Mouse (Mus musculus) kidney, embryonic 14.5 days (tissue): Measurements from ENCODE around the gene Tspan17. TPM values are rescaled to one million over a fixed set of nuclear protein-coding genes. Genes with fewer than 3 reads are reported as not detected.

Experiments
- ATAC-seq: fragments of 200-750 bp; cut with Nextera tagmentation; 2 replicates; pipeline ENCODE4 v1.8.0; 2017; ENCODE audit warnings: moderate number of reproducible peaks, mild to moderate bottlenecking, moderate TSS enrichment, moderate library complexity; ENCODE audit not compliant: low FRiP score, low TSS enrichment
- H3K27ac ChIP-seq: fragments of 300-500 bp; sonication (generic); 2 replicates; pipeline ENCODE4 v1.5.1; 2014; ENCODE audit warnings: low read depth, mild to moderate bottlenecking, low read length, moderate library complexity, mixed read lengths
- H3K27me3 ChIP-seq: fragments of 300-500 bp; sonication (generic); 2 replicates; pipeline ENCODE4 v1.6.1; 2014; ENCODE audit warnings: mild to moderate bottlenecking, low read length; ENCODE audit not compliant: control insufficient read depth, insufficient read depth
- H3K36me3 ChIP-seq: fragments of 300-500 bp; sonication (generic); 2 replicates; pipeline ENCODE4 v1.6.1; 2014; ENCODE audit warnings: low read length, mixed read lengths; ENCODE audit not compliant: control insufficient read depth, insufficient read depth
- H3K4me1 ChIP-seq: fragments of 300-500 bp; sonication (generic); 2 replicates; pipeline ENCODE4 v1.6.1; 2014; ENCODE audit warnings: low read length, mixed read lengths; ENCODE audit not compliant: control insufficient read depth, insufficient read depth
- H3K4me2 ChIP-seq: fragments of 300-500 bp; sonication (generic); replicated peaks from 2 replicates; pipeline ENCODE4 v1.6.1; 2014; ENCODE audit warnings: low read depth, mild to moderate bottlenecking, low read length
- H3K4me3 ChIP-seq: fragments of 300-500 bp; sonication (generic); 2 replicates; pipeline ENCODE4 v1.5.1; 2014; ENCODE audit warnings: mild to moderate bottlenecking, low read length
- H3K9ac ChIP-seq: fragments of 300-500 bp; sonication (generic); 2 replicates; pipeline ENCODE4 v1.6.1; 2014; ENCODE audit warnings: low read depth, mild to moderate bottlenecking, low read length, moderate library complexity
- H3K9me3 ChIP-seq: fragments of 300-500 bp; sonication (generic); 2 replicates; pipeline ENCODE4 v1.6.1; 2016; ENCODE audit warnings: low read length; ENCODE audit not compliant: control insufficient read depth
- WGBS: fragments of 180-500 bp; shearing (Covaris S2); extraction: QIAGEN DNeasy Blood & Tissue Kit; methylation state at CpG from one replicate; pipeline ENCODE4 v1.1.7; 2014; 5-methylcytosine and 5-hydroxymethylcytosine counted together
- polyA plus RNA-seq: library from polyadenylated mRNA; unstranded; fragments of >200 nt; fragmentation: Nextera tagmentation; extraction: Ambion mirVana; gene quantifications from 2 replicates; pipeline ENCODE4 v1.2.1, GENCODE M21; 2014

Gene Tspan17
- polyA plus RNA-seq, 1 experiment from 2014 or later: 5.2 TPM

DNA sequence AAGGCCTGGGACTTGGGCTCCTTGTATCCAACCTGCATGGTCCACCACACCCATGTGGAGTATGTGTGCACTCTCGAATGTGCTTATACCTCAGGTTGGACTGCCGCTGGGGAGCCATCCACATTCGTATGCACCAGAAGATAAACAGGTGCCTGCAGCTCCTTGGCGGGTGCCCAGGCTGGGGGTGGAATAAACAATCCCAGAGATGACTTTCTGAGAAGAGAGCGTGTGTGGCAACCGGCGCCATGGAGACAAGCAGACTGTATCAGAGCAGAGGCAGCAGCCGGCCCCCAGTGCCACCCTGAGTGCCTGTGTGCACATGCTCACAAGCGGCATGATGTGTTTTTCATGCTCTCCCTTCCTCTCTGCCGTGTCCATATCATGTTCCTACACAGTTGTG lies 36.5 kb upstream of the Tspan17 start:
- H3K9me3 ChIP-seq: no peaks in the 10 kb centered on the region
- peaks cover 39% of the 10 kb centered on the region for H3K27me3 ChIP-seq
- H3K9ac ChIP-seq: no peak overlapping the region
- no peak overlapping the region for H3K27ac ChIP-seq
- peaks cover 5% of the 10 kb centered on the region; the same call in 1 of the 2 replicates for H3K4me1 ChIP-seq
- H3K36me3 ChIP-seq: no peaks in the 10 kb centered on the region
- no peak overlapping the region for H3K4me2 ChIP-seq
- no peak for ATAC-seq
- WGBS: 77% methylated on average over 9 of the region's 10 CpGs
- no peak overlapping the region for H3K4me3 ChIP-seq

GRCm38 (mm10) chr13:54753733-54754132 lies 35.4 kb upstream of the Tspan17 start:
- 63% methylated on average over 6 of the region's 6 CpGs for whole genome bisulfite sequencing
- Histone ChIP-seq H3K9ac (no peak overlapping the region), H3K4me2 (no peak overlapping the region), H3K4me3 (no peak overlapping the region), H3K4me1 (peaks cover 7% of the 10 kb centered on the region; the same call in 1 of the 2 replicates), H3K36me3 (no peaks in the 10 kb centered on the region), H3K9me3 (no peaks in the 10 kb centered on the region), H3K27ac (no peak overlapping the region), H3K27me3 (peaks cover 28% of the 10 kb centered on the region)
- no peak for ATAC-seq

DNA sequence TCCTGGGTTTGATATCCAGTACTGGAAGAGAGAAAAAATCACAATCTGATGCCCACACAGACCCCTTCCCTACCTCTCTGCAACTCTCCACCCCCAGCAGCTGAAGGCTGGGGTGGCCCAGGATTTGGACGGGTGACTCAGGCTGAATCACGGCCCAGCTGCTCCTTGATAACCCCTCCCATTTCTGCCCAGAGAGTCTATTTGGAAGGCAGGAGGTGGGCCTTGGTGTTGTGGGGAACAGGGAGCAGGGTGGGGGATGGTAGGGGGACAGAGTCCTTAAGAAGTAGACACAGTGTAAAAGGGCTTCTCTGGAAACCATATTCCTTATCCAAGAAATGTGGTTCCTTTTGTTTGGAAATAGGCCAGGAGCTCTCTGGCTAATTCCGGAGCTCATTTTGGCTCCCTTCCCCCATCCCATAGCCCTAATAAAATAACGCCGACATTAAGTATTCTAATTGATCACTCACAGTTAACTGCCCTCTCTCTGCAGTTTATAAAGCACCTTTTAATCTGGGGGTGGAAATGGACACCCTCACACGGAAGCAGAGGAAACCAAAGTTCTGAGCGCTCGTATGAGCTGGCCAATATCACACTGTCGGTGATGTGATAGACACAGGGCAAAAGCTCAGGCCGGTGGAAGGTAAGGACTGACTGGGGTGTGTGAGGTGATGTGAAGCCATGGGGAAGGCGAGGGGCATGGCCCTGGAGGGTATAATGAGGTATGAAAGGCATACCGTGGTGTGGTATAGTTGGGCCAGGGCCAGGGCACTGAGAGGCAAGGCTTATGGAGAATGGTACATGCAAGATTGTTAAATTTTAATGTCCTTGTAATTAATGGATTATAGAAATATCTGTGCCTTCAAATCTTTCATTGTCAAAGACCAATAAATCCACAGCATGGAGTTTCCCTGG lies 34.8 kb upstream of the Tspan17 start:
- ATAC-seq: no peak
- Histone ChIP-seq H3K9ac (no peak overlapping the region), H3K27ac (no peak overlapping the region), H3K27me3 (peaks cover 27% of the 10 kb centered on the region), H3K4me1 (peaks cover 8% of the 10 kb centered on the region; the same call in 1 of the 2 replicates), H3K4me3 (no peak overlapping the region), H3K36me3 (no peaks in the 10 kb centered on the region), H3K9me3 (no peaks in the 10 kb centered on the region), H3K4me2 (no peak overlapping the region)
- 44% methylated on average over 12 of the region's 12 CpGs for WGBS

GRCm38 (mm10) chr13:54755201-54755830 lies 33.9 kb upstream of the Tspan17 start:
- no peak overlapping the region for H3K4me3 ChIP-seq
- H3K27ac ChIP-seq: no peak overlapping the region
- H3K9me3 ChIP-seq: no peaks in the 10 kb centered on the region
- no peaks in the 10 kb centered on the region for H3K36me3 ChIP-seq
- H3K4me1 ChIP-seq: peaks cover 7% of the 10 kb centered on the region; the same call in 1 of the 2 replicates
- WGBS: 32% methylated on average over 9 of the region's 9 CpGs
- H3K27me3 ChIP-seq: peaks cover 26% of the 10 kb centered on the region
- H3K9ac ChIP-seq: no peak overlapping the region
- no peak overlapping the region for H3K4me2 ChIP-seq
- no peak for ATAC-seq

DNA sequence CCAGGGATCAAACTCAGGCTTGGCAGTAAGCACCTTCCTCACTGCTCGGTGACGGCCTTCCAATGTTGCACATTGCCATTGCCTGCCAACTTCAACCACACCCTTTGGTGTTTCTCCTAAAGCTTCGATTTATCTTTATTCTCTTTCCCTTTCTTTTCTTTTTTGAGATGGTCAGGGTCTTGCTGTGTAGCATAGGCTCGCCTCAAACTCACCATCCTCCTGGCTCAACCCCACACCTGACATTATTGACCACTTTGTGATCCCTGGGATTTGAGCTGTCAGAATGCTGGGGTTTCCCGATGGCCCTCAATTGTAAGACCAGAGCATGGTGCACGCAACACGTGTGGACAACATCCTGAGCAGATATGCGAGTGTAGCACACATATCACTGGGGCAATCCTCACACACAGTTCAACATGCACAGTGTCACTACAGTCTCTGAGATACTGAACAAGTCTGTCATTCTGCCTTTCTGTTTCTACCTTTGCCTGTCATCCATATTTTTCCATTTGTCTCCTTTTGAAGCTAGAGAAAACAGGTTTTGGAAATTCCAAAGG lies 32.9 kb upstream of the Tspan17 start:
- Histone ChIP-seq H3K4me3 (no peak overlapping the region), H3K4me2 (no peak overlapping the region), H3K27me3 (peaks cover 24% of the 10 kb centered on the region), H3K9ac (no peak overlapping the region), H3K27ac (no peak overlapping the region), H3K36me3 (no peaks in the 10 kb centered on the region), H3K9me3 (no peaks in the 10 kb centered on the region), H3K4me1 (peaks cover 7% of the 10 kb centered on the region; the same call in 1 of the 2 replicates)
- 90% methylated on average over 8 of the region's 8 CpGs for WGBS
- ATAC-seq: no peak

DNA sequence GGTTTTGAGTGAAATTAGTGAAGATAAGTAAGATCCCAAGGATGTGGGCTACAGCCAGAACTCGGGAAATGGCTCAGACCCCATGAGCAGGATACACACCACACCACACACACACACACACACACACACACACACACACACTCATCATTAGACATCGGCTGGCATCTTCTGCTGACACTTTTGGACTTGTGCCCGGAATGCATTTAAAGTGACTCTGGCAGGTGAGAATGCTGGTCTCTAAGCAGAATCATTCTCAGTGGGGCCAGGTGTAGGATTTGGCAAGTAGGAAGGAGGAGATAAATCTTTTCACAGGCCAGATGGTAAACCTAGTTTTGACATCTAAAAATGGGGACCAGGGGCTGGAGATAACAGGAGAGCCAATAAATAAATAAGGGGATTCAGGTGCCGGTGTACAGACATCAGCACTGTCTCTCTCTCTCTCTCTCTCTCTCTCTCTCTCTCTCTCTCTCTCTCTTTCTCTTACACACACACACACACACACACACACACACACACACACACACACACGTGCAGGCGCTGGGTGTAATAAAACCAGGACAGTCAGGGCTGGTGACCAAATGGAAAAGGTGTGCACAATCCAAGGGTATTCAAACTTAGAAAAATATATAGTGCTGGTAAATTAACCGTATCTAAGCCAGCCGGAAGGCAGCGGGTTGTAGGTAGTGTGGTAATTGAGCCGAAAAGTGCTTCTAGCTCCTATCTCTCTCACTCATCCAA lies 31.9 kb upstream of the Tspan17 start:
- Histone ChIP-seq H3K4me2 (peak overlapping the region; percentile 65), H3K9me3 (no peaks in the 10 kb centered on the region), H3K27me3 (peaks cover 24% of the 10 kb centered on the region), H3K4me1 (peaks cover 7% of the 10 kb centered on the region; the same call in 1 of the 2 replicates), H3K9ac (no peak overlapping the region), H3K4me3 (peak overlapping the region; percentile 34), H3K36me3 (no peaks in the 10 kb centered on the region), H3K27ac (no peak overlapping the region)
- WGBS: 45% methylated on average over 10 of the region's 10 CpGs
- ATAC-seq: no peak

DNA sequence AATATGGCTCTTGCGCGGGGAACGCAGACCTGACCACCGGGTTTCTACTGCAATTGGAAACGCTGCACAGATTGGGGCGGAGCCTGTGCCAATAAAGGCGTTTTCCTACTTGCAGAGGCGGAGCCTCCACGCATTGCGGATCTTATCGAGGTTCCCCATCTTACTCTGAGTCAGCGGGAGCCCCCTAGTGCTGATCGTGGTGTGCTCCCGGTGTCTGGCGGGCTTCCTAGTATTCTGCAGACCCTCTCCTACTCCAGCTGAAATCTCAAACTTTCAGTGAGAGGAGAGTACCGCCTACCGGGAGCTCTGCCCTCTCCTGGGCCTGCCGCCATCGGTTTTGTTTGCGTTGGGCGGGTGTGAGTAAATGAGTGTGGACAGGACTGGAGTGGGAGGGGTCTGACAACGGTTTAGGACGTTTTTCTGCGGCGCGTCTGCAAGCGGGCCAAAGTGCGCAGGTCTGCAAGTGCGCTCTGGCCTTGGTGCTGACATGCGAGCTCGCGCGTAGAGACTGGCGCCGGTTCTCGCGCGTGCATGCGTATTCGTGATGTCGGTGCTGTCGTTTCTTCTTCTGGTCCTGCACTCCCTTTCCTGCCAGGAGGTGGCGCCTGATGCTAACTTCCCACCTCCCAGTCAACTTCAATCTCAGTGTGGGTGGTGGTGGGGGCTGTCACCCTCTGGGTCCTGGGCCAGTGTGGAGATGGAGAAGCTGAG lies 31.0 kb upstream of the Tspan17 start:
- Histone ChIP-seq H3K36me3 (no peaks in the 10 kb centered on the region), H3K9ac (peak overlapping the region; percentile 7; the same call in 1 of the 2 replicates), H3K4me2 (peak overlapping the region; percentile 65), H3K9me3 (no peaks in the 10 kb centered on the region), H3K4me3 (peak overlapping the region; percentile 34), H3K27me3 (peaks cover 25% of the 10 kb centered on the region), H3K4me1 (peaks cover 7% of the 10 kb centered on the region; the same call in 1 of the 2 replicates), H3K27ac (no peak overlapping the region)
- peak; percentile 84 for ATAC-seq
- WGBS: under 1% methylated on average over 43 of the region's 43 CpGs
